Mouse (Mus musculus) intestine, embryonic 15.5 days (tissue): ENCODE results near the gene Necap1. TPM values are rescaled to one million over a fixed set of nuclear protein-coding genes. Genes with fewer than 3 reads are reported as not detected.

Source experiments
- ATAC-seq: fragments of 200-750 bp; cut with Nextera tagmentation; 2 replicates; pipeline ENCODE4 v1.8.0; 2017; ENCODE audit warnings: moderate TSS enrichment, moderate library complexity
- H3K27ac ChIP-seq: fragments of 300-500 bp; sonication (generic); 2 replicates; pipeline ENCODE4 v1.5.1; 2015; ENCODE audit warnings: mild to moderate bottlenecking, inconsistent platforms
- H3K27me3 ChIP-seq: fragments of 300-500 bp; sonication (generic); replicated peaks from 2 replicates; pipeline ENCODE4 v1.6.1; 2015; ENCODE audit warnings: inconsistent platforms
- H3K36me3 ChIP-seq: fragments of 300-500 bp; sonication (generic); 2 replicates; pipeline ENCODE4 v1.6.1; 2015; ENCODE audit warnings: inconsistent platforms
- H3K4me1 ChIP-seq: fragments of 300-500 bp; sonication (generic); replicated peaks from 2 replicates; pipeline ENCODE4 v1.6.1; 2015; ENCODE audit warnings: inconsistent platforms
- H3K4me2 ChIP-seq: fragments of 300-500 bp; sonication (generic); replicated peaks from 2 replicates; pipeline ENCODE4 v1.6.1; 2015; ENCODE audit warnings: mild to moderate bottlenecking, inconsistent platforms
- H3K4me3 ChIP-seq: fragments of 300-500 bp; sonication (generic); replicated peaks from 2 replicates; pipeline ENCODE4 v1.5.1; 2015; ENCODE audit warnings: inconsistent platforms
- H3K9ac ChIP-seq: fragments of 300-500 bp; sonication (generic); 2 replicates; pipeline ENCODE4 v1.6.1; 2015; ENCODE audit warnings: inconsistent platforms
- H3K9me3 ChIP-seq: fragments of 300-500 bp; sonication (generic); 2 replicates; pipeline ENCODE4 v1.6.1; 2016; ENCODE audit warnings: inconsistent platforms
- WGBS: fragments of 180-500 bp; shearing (Covaris S2); methylation state at CpG from one replicate; pipeline ENCODE4 v1.1.7; 2015; 5-methylcytosine and 5-hydroxymethylcytosine counted together
- polyA plus RNA-seq: library from polyadenylated mRNA; unstranded; fragments of >200 nt; fragmentation: Nextera tagmentation; extraction: Ambion mirVana; gene quantifications from 2 replicates; pipeline ENCODE4 v1.2.1, GENCODE M21; 2015

The Necap1 gene
- polyA plus RNA-seq, 1 experiment from 2014 or later = 59.8 TPM

DNA sequence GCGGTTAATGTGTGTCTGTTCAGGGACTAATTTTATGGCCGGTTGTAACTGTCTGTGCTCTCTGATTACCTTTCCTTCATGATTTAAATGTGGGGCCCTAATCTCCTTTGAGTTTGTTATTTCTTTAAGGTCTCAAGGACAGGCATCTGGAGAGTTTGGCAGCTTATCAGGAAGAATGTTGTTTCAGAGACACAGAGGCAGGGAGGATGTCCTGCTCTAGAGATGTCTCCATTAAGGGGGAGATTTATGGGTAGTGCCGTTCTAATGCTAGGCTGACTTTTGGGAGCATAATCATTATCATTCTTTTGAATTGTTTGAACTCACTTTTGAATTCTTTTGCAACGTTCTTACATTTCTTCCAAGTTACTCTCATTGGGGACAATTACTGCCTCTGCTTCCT lies 45.6 kb downstream of the Necap1 start:
- H3K36me3 ChIP-seq = no peaks in the 10 kb centered on the region
- WGBS = 21% methylated on average over 4 of the region's 4 CpGs

DNA sequence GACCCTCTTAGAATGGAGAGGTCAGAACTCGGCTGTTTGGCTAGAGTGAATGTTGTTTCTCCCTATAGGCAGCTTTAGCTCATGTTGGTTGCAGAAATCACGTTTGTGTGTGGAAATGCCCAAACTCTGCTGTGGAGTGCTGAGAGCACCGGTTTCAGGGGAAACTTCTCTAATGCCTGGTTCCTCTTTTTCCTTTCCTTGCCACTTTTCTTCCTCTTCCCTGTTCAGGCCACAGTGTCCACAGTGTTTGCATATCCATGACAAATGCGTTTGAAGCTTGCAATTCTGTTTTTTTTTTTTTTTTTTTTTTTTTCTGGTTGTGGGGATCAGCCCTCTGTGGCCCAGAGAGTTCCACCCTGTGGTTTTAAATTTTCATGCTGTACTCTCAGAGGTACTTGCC lies 47.2 kb downstream of the Necap1 start, which contains the start of gene Clec4a1:
Clec4a1 (plus strand) TSS at position 398 of the 400 bp plus-strand sequence.
- Histone ChIP-seq H3K36me3 (no peaks in the 10 kb centered on the region), H3K4me1 (no peaks in the 10 kb centered on the region), H3K9ac (no peak within 1 kb of the TSS), H3K4me2 (no peak within 1 kb of the TSS), H3K27ac (no peak within 1 kb of the TSS), H3K4me3 (no peak within 1 kb of the TSS), H3K27me3 (no peaks in the 10 kb centered on the region), H3K9me3 (no peaks in the 10 kb centered on the region)
- WGBS = 37% methylated on average over 4 of the region's 4 CpGs
- no peak for ATAC-seq

More for the DNA sequence above, 45.6 kb downstream of the Necap1 start:
- H3K4me2 ChIP-seq = no peak overlapping the region
- no peak overlapping the region for H3K9ac ChIP-seq
- no peaks in the 10 kb centered on the region for H3K27me3 ChIP-seq
- H3K9me3 ChIP-seq = no peaks in the 10 kb centered on the region
- ATAC-seq = no peak
- no peak overlapping the region for H3K4me3 ChIP-seq
- no peaks in the 10 kb centered on the region for H3K4me1 ChIP-seq
- H3K27ac ChIP-seq = no peak overlapping the region

- no peak overlapping the region for H3K27ac ChIP-seq
- no peaks in the 10 kb centered on the region for H3K9me3 ChIP-seq
- H3K4me1 ChIP-seq = no peaks in the 10 kb centered on the region
- H3K4me3 ChIP-seq = no peak overlapping the region
- H3K36me3 ChIP-seq = no peaks in the 10 kb centered on the region
- no peak for ATAC-seq
- WGBS = 80% methylated on average over 3 of the region's 3 CpGs
- H3K27me3 ChIP-seq = no peaks in the 10 kb centered on the region
- no peak overlapping the region for H3K9ac ChIP-seq
- no peak overlapping the region for H3K4me2 ChIP-seq
These were observed 60.6 kb downstream of the Necap1 start for GRCm38 (mm10) chr6:122934845-122935244.

Other genes with a start within 250 kb of the Necap1 start
- not detected in 2 replicates for gene Dppa3, start 248.1 kb upstream of the Necap1 start, polyA plus RNA-seq
- gene Nanog, start 167.0 kb upstream of the Necap1 start, polyA plus RNA-seq = 0.20 and 0.21 TPM in 2 replicates
- 11.3 and 13.4 TPM in 2 replicates for gene Slc2a3, start 72.8 kb upstream of the Necap1 start, polyA plus RNA-seq
- gene Foxj2, start 54.6 kb upstream of the Necap1 start, polyA plus RNA-seq = 3.9 and 4.5 TPM in 2 replicates
- gene C3ar1, start 18.3 kb upstream of the Necap1 start, polyA plus RNA-seq = 2.5 TPM in 2 replicates
- 3.9 and 4.3 TPM in 2 replicates for gene Clec4a1, start 47.4 kb downstream of the Necap1 start, polyA plus RNA-seq
- 3.7 and 4.3 TPM in 2 replicates for gene Clec4a3, start 78.0 kb downstream of the Necap1 start, polyA plus RNA-seq
- not detected in 2 replicates for gene Clec4a4, start 115.9 kb downstream of the Necap1 start, polyA plus RNA-seq
- gene Clec4b1, start 175.5 kb downstream of the Necap1 start, polyA plus RNA-seq = not detected in 2 replicates
- 5.9 and 6.0 TPM in 2 replicates for gene Clec4a2, start 232.0 kb downstream of the Necap1 start, polyA plus RNA-seq